25 mouse cellular contexts compared by ENCODE assay signal in genomic region chr19:38249627-38250026, GRCm38 (mm10).
"Had no signal": no experiment of that assay in that cellular context is flagged by ENCODE, and none has a peak within 500 bp of the region (broad histone marks: within the 10 kb centered on the region; RNA-seq: fewer than 3 reads in every experiment).

No protein-coding gene starts in this region.

- DNase-seq: kidney, adult 11 months; kidney, adult 8-10 months; kidney, postnatal 10 days; kidney, postnatal 36 days; liver; lung, adult 18-20 months; lung, postnatal 10 days; lung, postnatal 36 days; midbrain, embryonic 14.5 days; right cerebral cortex, adult 18-20 months; right cerebral cortex, postnatal 14 days; right cerebral cortex, postnatal 4 days; thymus, adult 2 months; thymus, postnatal 14 days had no signal

- H3K27ac ChIP-seq: kidney, embryonic 15.5 days; limb, embryonic 10.5 days; limb, embryonic 13.5 days; liver, embryonic 12.5 days; liver, embryonic 15.5 days; lung, embryonic 15.5 days; midbrain, embryonic 10.5 days; neural tube, embryonic 12.5 days; neural tube, embryonic 15.5 days; stomach, postnatal 0 days had no signal

- H3K4me3 ChIP-seq: kidney, embryonic 15.5 days; limb, embryonic 10.5 days; limb, embryonic 13.5 days; liver, embryonic 12.5 days; liver, embryonic 15.5 days; lung, embryonic 15.5 days; megakaryocyte, embryonic 14.5 days; midbrain, embryonic 10.5 days; neural tube, embryonic 12.5 days; neural tube, embryonic 15.5 days had no signal

- H3K4me1 ChIP-seq: kidney, embryonic 15.5 days; liver, embryonic 12.5 days; lung, embryonic 15.5 days had no signal

- H3K4me2 ChIP-seq: kidney, embryonic 15.5 days; limb, embryonic 13.5 days; liver, embryonic 12.5 days; liver, embryonic 15.5 days; lung, embryonic 15.5 days; neural tube, embryonic 12.5 days; neural tube, embryonic 15.5 days had no signal

- H3K9ac ChIP-seq: kidney, embryonic 15.5 days; limb, embryonic 13.5 days; liver, embryonic 12.5 days; liver, embryonic 15.5 days; lung, embryonic 15.5 days; neural tube, embryonic 12.5 days; neural tube, embryonic 15.5 days had no signal

- H3K9me3 ChIP-seq: kidney, embryonic 15.5 days; limb, embryonic 10.5 days; limb, embryonic 13.5 days; liver, embryonic 12.5 days; liver, embryonic 15.5 days; lung, embryonic 15.5 days; megakaryocyte, embryonic 14.5 days; midbrain, embryonic 10.5 days; neural tube, embryonic 12.5 days; neural tube, embryonic 15.5 days had no signal

- ATAC-seq: liver, embryonic 12.5 days had no signal

- H3K36me3 ChIP-seq: kidney, embryonic 15.5 days; limb, embryonic 10.5 days; limb, embryonic 13.5 days; liver, embryonic 12.5 days; liver, embryonic 15.5 days; lung, embryonic 15.5 days; midbrain, embryonic 10.5 days; neural tube, embryonic 12.5 days; neural tube, embryonic 15.5 days had no signal

- H3K27me3 ChIP-seq: kidney, embryonic 15.5 days; liver, embryonic 12.5 days; liver, embryonic 15.5 days; lung, embryonic 15.5 days; neural tube, embryonic 12.5 days; neural tube, embryonic 15.5 days had no signal
